Mouse (Mus musculus) c-Kit-negative CD71-positive TER-119-positive erythroid progenitor cells, embryonic 14.5 days (primary cell): ENCODE results near the gene Rpl13a.
A peak's percentile ranks its signal among the peaks of the same experiment; 100 is the strongest.
"Not testable (repeated sequence)": the region's sequence is repeated elsewhere in the genome, so short reads cannot be mapped to it uniquely, and the experiment has no call there.

Source experiments
- DNase-seq: peaks from one replicate; pipeline ENCODE4 v3.0.0-alpha.2; 2013; ENCODE audit warnings: low read depth, low spot score

The Rpl13a gene

GRCm38 (mm10) chr7:45135993-45136567, 7.5 kb upstream of the Rpl13a start, which contains the start of the genes Gm45713 and Flt3l:
Gm45713 (minus strand) TSS chr7:45136231.
Flt3l (minus strand) TSS chr7:45136432.
- peak; percentile 82 for DNase-seq

- no peak for DNase-seq
Measured at GRCm38 (mm10) chr7:45135370-45135769, 6.8 kb upstream of the Rpl13a start.

- DNase-seq = no peak
Measured at GRCm38 (mm10) chr7:45134544-45135026, 6.0 kb upstream of the Rpl13a start.

- DNase-seq = no peak
Measured at GRCm38 (mm10) chr7:45133446-45134159, 5.0 kb upstream of the Rpl13a start.

- DNase-seq = no peak
Measured at GRCm38 (mm10) chr7:45131850-45132249, 3.3 kb upstream of the Rpl13a start.

- DNase-seq = no peak
Measured at GRCm38 (mm10) chr7:45129776-45130512, 1.4 kb upstream of the Rpl13a start.

GRCm38 (mm10) chr7:45129318-45129717, 757 bp upstream of the Rpl13a start:
- no peak for DNase-seq

- DNase-seq = no peak
Measured at GRCm38 (mm10) chr7:45127700-45128224, 799 bp downstream of the Rpl13a start.

- DNase-seq = no peak
Measured at GRCm38 (mm10) chr7:45126844-45127699, 1.5 kb downstream of the Rpl13a start.

- DNase-seq = no peak
Measured at GRCm38 (mm10) chr7:45126147-45126843, 2.3 kb downstream of the Rpl13a start.

- not testable (repeated sequence) for DNase-seq
Measured at GRCm38 (mm10) chr7:45125649-45126048, 2.9 kb downstream of the Rpl13a start.

- no peak for DNase-seq
Measured at GRCm38 (mm10) chr7:45125144-45125600, 3.4 kb downstream of the Rpl13a start.

GRCm38 (mm10) chr7:45124224-45125143, 4.1 kb downstream of the Rpl13a start, which contains the start of gene Rps11:
Rps11 (minus strand) TSS chr7:45124439.
- DNase-seq = peak; percentile 99

GRCm38 (mm10) chr7:45123186-45123570, 5.4 kb downstream of the Rpl13a start:
- no peak for DNase-seq

- no peak for DNase-seq
Measured at GRCm38 (mm10) chr7:45122561-45123185, 5.9 kb downstream of the Rpl13a start.

- no peak for DNase-seq
Measured at GRCm38 (mm10) chr7:45121966-45122365, 6.6 kb downstream of the Rpl13a start.

- no peak for DNase-seq
Measured at GRCm38 (mm10) chr7:45121404-45121803, 7.2 kb downstream of the Rpl13a start.

GRCm38 (mm10) chr7:45119780-45120709, 8.5 kb downstream of the Rpl13a start:
- DNase-seq = no peak
